Mouse (Mus musculus) embryonic facial prominence, embryonic 15.5 days (tissue): ENCODE data around the gene Slc26a11. TPM values are rescaled to one million over a fixed set of nuclear protein-coding genes. Genes with fewer than 3 reads are reported as not detected.

ENCODE experiments used
- ATAC-seq: fragments of 200-750 bp; cut with Nextera tagmentation; 2 replicates; pipeline ENCODE4 v1.8.0; 2017; ENCODE audit warnings: low read depth, moderate TSS enrichment; ENCODE audit not compliant: insufficient number of reproducible peaks, low FRiP score, low TSS enrichment
- H3K27ac ChIP-seq: fragments of 300-500 bp; sonication (generic); replicated peaks from 2 replicates; pipeline ENCODE4 v1.5.1; 2015; ENCODE audit warnings: mild to moderate bottlenecking, inconsistent platforms
- H3K27me3 ChIP-seq: fragments of 300-500 bp; sonication (generic); 2 replicates; pipeline ENCODE4 v1.6.1; 2015; ENCODE audit warnings: inconsistent platforms
- H3K36me3 ChIP-seq: fragments of 300-500 bp; sonication (generic); 2 replicates; pipeline ENCODE4 v1.6.1; 2015; ENCODE audit warnings: mild to moderate bottlenecking, inconsistent platforms
- H3K4me1 ChIP-seq: fragments of 300-500 bp; sonication (generic); 2 replicates; pipeline ENCODE4 v1.6.1; 2015; ENCODE audit warnings: inconsistent platforms
- H3K4me2 ChIP-seq: fragments of 300-500 bp; sonication (generic); replicated peaks from 2 replicates; pipeline ENCODE4 v1.6.1; 2015; ENCODE audit warnings: mild to moderate bottlenecking, inconsistent platforms
- H3K4me3 ChIP-seq: fragments of 300-500 bp; sonication (generic); replicated peaks from 2 replicates; pipeline ENCODE4 v1.5.1; 2015; ENCODE audit warnings: mild to moderate bottlenecking, inconsistent platforms
- H3K9ac ChIP-seq: fragments of 300-500 bp; sonication (generic); 2 replicates; pipeline ENCODE4 v1.6.1; 2015; ENCODE audit warnings: inconsistent platforms
- H3K9me3 ChIP-seq: fragments of 300-500 bp; sonication (generic); replicated peaks from 2 replicates; pipeline ENCODE4 v1.6.1; 2016; ENCODE audit warnings: inconsistent platforms
- WGBS: fragments of 180-500 bp; shearing (Covaris S2); methylation state at CpG from one replicate; pipeline ENCODE4 v1.1.7; 2015; 5-methylcytosine and 5-hydroxymethylcytosine counted together
- polyA plus RNA-seq: library from polyadenylated mRNA; unstranded; fragments of >200 nt; fragmentation: Nextera tagmentation; extraction: Ambion mirVana; gene quantifications from 2 replicates; pipeline ENCODE4 v1.2.1, GENCODE M21; 2015

Slc26a11 gene
- polyA plus RNA-seq, 1 experiment from 2014 or later: 11.7 TPM

- no peak overlapping the region for H3K4me2 ChIP-seq
- no peak overlapping the region for H3K9ac ChIP-seq
- H3K4me3 ChIP-seq: no peak overlapping the region
- no peak overlapping the region for H3K27ac ChIP-seq
- no peaks in the 10 kb centered on the region for H3K4me1 ChIP-seq
- 31% methylated on average over 3 of the region's 3 CpGs for WGBS
- H3K9me3 ChIP-seq: no peaks in the 10 kb centered on the region
- no peaks in the 10 kb centered on the region for H3K36me3 ChIP-seq
- no peak for ATAC-seq
- peaks cover 5% of the 10 kb centered on the region for H3K27me3 ChIP-seq
Observed at GRCm38 (mm10) chr11:119331970-119332369, 23.4 kb upstream of the Slc26a11 start.

- Histone ChIP-seq H3K27me3 (no peaks in the 10 kb centered on the region; the same call in 1 of the 2 replicates), H3K4me2 (no peak overlapping the region), H3K4me3 (no peak overlapping the region), H3K36me3 (no peaks in the 10 kb centered on the region), H3K9me3 (no peaks in the 10 kb centered on the region), H3K27ac (no peak overlapping the region), H3K9ac (no peak overlapping the region), H3K4me1 (no peaks in the 10 kb centered on the region)
- WGBS: 78% methylated on average over 10 of the region's 10 CpGs
- ATAC-seq: 0 out of 2 replicates have a peak, but pooled peaks have one; percentile 47
Observed at GRCm38 (mm10) chr11:119338271-119339059, 16.9 kb upstream of the Slc26a11 start.

GRCm38 (mm10) chr11:119339179-119339578 is 16.2 kb upstream of the Slc26a11 start:
- H3K27ac ChIP-seq: no peak overlapping the region
- 40% methylated on average over 5 of the region's 5 CpGs for whole genome bisulfite sequencing
- H3K4me1 ChIP-seq: no peaks in the 10 kb centered on the region
- no peak overlapping the region for H3K4me3 ChIP-seq
- no peaks in the 10 kb centered on the region for H3K36me3 ChIP-seq
- no peaks in the 10 kb centered on the region for H3K9me3 ChIP-seq
- no peak for ATAC-seq
- H3K27me3 ChIP-seq: no peaks in the 10 kb centered on the region
- no peak overlapping the region for H3K9ac ChIP-seq
- H3K4me2 ChIP-seq: no peak overlapping the region

GRCm38 (mm10) chr11:119339637-119340036 is 15.7 kb upstream of the Slc26a11 start:
- WGBS: 3% methylated on average over 5 of the region's 5 CpGs

GRCm38 (mm10) chr11:119344178-119344577 is 11.2 kb upstream of the Slc26a11 start:
- no peak overlapping the region for H3K27ac ChIP-seq
- WGBS: 83% methylated on average over 8 of the region's 8 CpGs

More at GRCm38 (mm10) chr11:119339637-119340036, 15.7 kb upstream of the Slc26a11 start:
- Histone ChIP-seq H3K4me2 (no peak overlapping the region), H3K4me3 (no peak overlapping the region), H3K36me3 (no peaks in the 10 kb centered on the region), H3K9me3 (no peaks in the 10 kb centered on the region), H3K27me3 (no peaks in the 10 kb centered on the region), H3K27ac (no peak overlapping the region), H3K9ac (no peak overlapping the region), H3K4me1 (no peaks in the 10 kb centered on the region)
- ATAC-seq: no peak

GRCm38 (mm10) chr11:119344865-119345264 is 10.5 kb upstream of the Slc26a11 start:
- Histone ChIP-seq H3K27ac (no peak overlapping the region), H3K9ac (no peak overlapping the region), H3K4me1 (no peaks in the 10 kb centered on the region), H3K4me2 (no peak overlapping the region), H3K36me3 (no peaks in the 10 kb centered on the region), H3K9me3 (no peaks in the 10 kb centered on the region), H3K4me3 (no peak overlapping the region), H3K27me3 (no peaks in the 10 kb centered on the region)
- 67% methylated on average over 6 of the region's 6 CpGs for WGBS
- no peak for ATAC-seq

More at GRCm38 (mm10) chr11:119344178-119344577, 11.2 kb upstream of the Slc26a11 start:
- Histone ChIP-seq H3K27me3 (no peaks in the 10 kb centered on the region), H3K4me2 (no peak overlapping the region), H3K9ac (no peak overlapping the region), H3K9me3 (no peaks in the 10 kb centered on the region), H3K36me3 (no peaks in the 10 kb centered on the region), H3K4me3 (no peak overlapping the region), H3K4me1 (no peaks in the 10 kb centered on the region)
- ATAC-seq: no peak

- no peak overlapping the region for H3K27ac ChIP-seq
- H3K4me1 ChIP-seq: no peaks in the 10 kb centered on the region
- WGBS: 86% methylated on average over 4 of the region's 4 CpGs
Observed at GRCm38 (mm10) chr11:119347125-119347524, 8.2 kb upstream of the Slc26a11 start.

GRCm38 (mm10) chr11:119352113-119352512 is 3.2 kb upstream of the Slc26a11 start:
- Histone ChIP-seq H3K9ac (no peak overlapping the region), H3K4me2 (no peak overlapping the region), H3K4me1 (peaks cover 19% of the 10 kb centered on the region), H3K27me3 (no peaks in the 10 kb centered on the region), H3K36me3 (no peaks in the 10 kb centered on the region), H3K9me3 (no peaks in the 10 kb centered on the region), H3K27ac (no peak overlapping the region), H3K4me3 (no peak overlapping the region)
- no peak for ATAC-seq
- WGBS: 68% methylated on average over 7 of the region's 7 CpGs

More at GRCm38 (mm10) chr11:119347125-119347524, 8.2 kb upstream of the Slc26a11 start:
- no peak for ATAC-seq
- H3K36me3 ChIP-seq: no peaks in the 10 kb centered on the region
- H3K27me3 ChIP-seq: no peaks in the 10 kb centered on the region
- no peak overlapping the region for H3K9ac ChIP-seq
- H3K4me3 ChIP-seq: no peak overlapping the region
- no peaks in the 10 kb centered on the region for H3K9me3 ChIP-seq
- H3K4me2 ChIP-seq: no peak overlapping the region

GRCm38 (mm10) chr11:119353946-119354345 is 1.4 kb upstream of the Slc26a11 start:
- Histone ChIP-seq H3K9me3 (no peaks in the 10 kb centered on the region), H3K9ac (no peak overlapping the region), H3K4me3 (no peak overlapping the region), H3K27me3 (no peaks in the 10 kb centered on the region), H3K4me2 (no peak overlapping the region), H3K27ac (no peak overlapping the region), H3K36me3 (peaks cover 2% of the 10 kb centered on the region; the same call in 1 of the 2 replicates), H3K4me1 (peaks cover 19% of the 10 kb centered on the region)
- no peak for ATAC-seq
- WGBS: 79% methylated on average over 4 of the region's 4 CpGs

GRCm38 (mm10) chr11:119354798-119355442 is 437 bp upstream of the Slc26a11 start:
- Histone ChIP-seq H3K9me3 (no peaks in the 10 kb centered on the region), H3K9ac (peak overlapping the region; percentile 66), H3K27me3 (no peaks in the 10 kb centered on the region), H3K4me2 (peak overlapping the region; percentile 95), H3K36me3 (peaks cover 8% of the 10 kb centered on the region; the same call in 1 of the 2 replicates), H3K4me1 (peaks cover 19% of the 10 kb centered on the region), H3K27ac (peak overlapping the region; percentile 53), H3K4me3 (peak overlapping the region; percentile 68)
- ATAC-seq: no peak
- WGBS: 5% methylated on average over 23 of the region's 23 CpGs

GRCm38 (mm10) chr11:119359089-119359488 is 3.7 kb downstream of the Slc26a11 start:
- ATAC-seq: no peak
- Histone ChIP-seq H3K4me2 (no peak overlapping the region), H3K4me1 (peaks cover 23% of the 10 kb centered on the region), H3K4me3 (no peak overlapping the region), H3K27me3 (no peaks in the 10 kb centered on the region), H3K36me3 (peaks cover 18% of the 10 kb centered on the region; the same call in 1 of the 2 replicates), H3K9ac (no peak overlapping the region), H3K27ac (no peak overlapping the region), H3K9me3 (no peaks in the 10 kb centered on the region)
- WGBS: 69% methylated on average over 10 of the region's 10 CpGs
